Mouse (Mus musculus) lung, postnatal 0 days (tissue): ENCODE measurements around the gene Gm5142. TPM values are rescaled to one million over a fixed set of nuclear protein-coding genes. Genes with fewer than 3 reads are reported as not detected.

Experiments
- ATAC-seq: fragments of 200-750 bp; cut with Nextera tagmentation; 2 replicates; pipeline ENCODE4 v1.8.0; 2017; ENCODE audit warnings: moderate library complexity
- DNase-seq: peaks from one replicate; pipeline ENCODE4 v3.0.0-alpha.2; 2016; ENCODE audit warnings: low spot score
- H3K27ac ChIP-seq: fragments of 300-500 bp; sonication (generic); 2 replicates; pipeline ENCODE4 v1.5.1; 2014; ENCODE audit warnings: antibody characterized with exemption, mild to moderate bottlenecking, low read length, mixed read lengths
- H3K27me3 ChIP-seq: fragments of 300-500 bp; sonication (generic); replicated peaks from 2 replicates; pipeline ENCODE4 v1.6.1; 2014; ENCODE audit warnings: low read length, mixed read lengths; ENCODE audit not compliant: insufficient read depth
- H3K36me3 ChIP-seq: fragments of 300-500 bp; sonication (generic); 2 replicates; pipeline ENCODE4 v1.6.1; 2014; ENCODE audit warnings: low read length, mixed read lengths; ENCODE audit not compliant: insufficient read depth
- H3K4me1 ChIP-seq: fragments of 300-500 bp; sonication (generic); 2 replicates; pipeline ENCODE4 v1.6.1; 2014; ENCODE audit warnings: antibody characterized with exemption, low read depth, low read length, mixed read lengths; ENCODE audit not compliant: insufficient read depth
- H3K4me2 ChIP-seq: fragments of 300-500 bp; sonication (generic); replicated peaks from 2 replicates; pipeline ENCODE4 v1.6.1; 2014; ENCODE audit warnings: low read depth, mild to moderate bottlenecking, low read length, moderate library complexity, mixed read lengths
- H3K4me3 ChIP-seq: fragments of 300-500 bp; sonication (generic); 2 replicates; pipeline ENCODE4 v1.5.1; 2014; ENCODE audit warnings: low read depth, low read length
- H3K9ac ChIP-seq: fragments of 300-500 bp; sonication (generic); replicated peaks from 2 replicates; pipeline ENCODE4 v1.6.1; 2014; ENCODE audit warnings: low read depth, mild to moderate bottlenecking
- H3K9me3 ChIP-seq: fragments of 300-500 bp; sonication (generic); 2 replicates; pipeline ENCODE4 v1.6.1; 2016; ENCODE audit warnings: low read length, mixed read lengths
- CTCF ChIP-seq: IDR thresholded peaks from 2 replicates; pipeline ENCODE4 v1.5.1; 2016; ENCODE audit warnings: antibody characterized with exemption, mild to moderate bottlenecking
- EP300 ChIP-seq: IDR thresholded peaks from 2 replicates; pipeline ENCODE4 v1.6.1; 2016; ENCODE audit warnings: antibody characterized with exemption, mild to moderate bottlenecking, control low read depth
- WGBS: fragments of 180-500 bp; shearing (Covaris S2); extraction: QIAGEN DNeasy Blood & Tissue Kit; methylation state at CpG from one replicate; pipeline ENCODE4 v1.1.7; 2014; 5-methylcytosine and 5-hydroxymethylcytosine counted together
- polyA plus RNA-seq: library from polyadenylated mRNA; unstranded; fragments of >200 nt; fragmentation: Nextera tagmentation; extraction: Ambion mirVana; gene quantifications from 2 replicates; pipeline ENCODE4 v1.2.1, GENCODE M21; 2015

Gene Gm5142
- not detected in 2 replicates for polyA plus RNA-seq

GRCm38 (mm10) chr14:59178649-59179048, at the start of gene Gm5142:
Gene Gm5142 (minus strand): TSS chr14:59178749.
- TF ChIP-seq CTCF = no peak
- no peak for TF ChIP-seq EP300
- Histone ChIP-seq H3K27me3 (no peaks in the 10 kb centered on the region), H3K9me3 (no peaks in the 10 kb centered on the region), H3K4me3 (no peak within 1 kb of the TSS), H3K27ac (no peak within 1 kb of the TSS), H3K9ac (no peak within 1 kb of the TSS), H3K4me1 (no peaks in the 10 kb centered on the region), H3K36me3 (no peaks in the 10 kb centered on the region), H3K4me2 (no peak within 1 kb of the TSS)
- DNase-seq (no peak), ATAC-seq (no peak)
- WGBS = 80% methylated on average over 3 of the region's 3 CpGs

- no peak overlapping the region for H3K4me3 ChIP-seq
- no peak overlapping the region for H3K27ac ChIP-seq
- no peaks in the 10 kb centered on the region for H3K4me1 ChIP-seq
- H3K36me3 ChIP-seq = peaks cover 33% of the 10 kb centered on the region
- WGBS = 96% methylated on average over 11 of the region's 11 CpGs
- no peak for ATAC-seq
- no peaks in the 10 kb centered on the region for H3K9me3 ChIP-seq
- no peak for DNase-seq
- no peak overlapping the region for H3K4me2 ChIP-seq
- no peak overlapping the region for H3K9ac ChIP-seq
- no peak for TF ChIP-seq CTCF
- no peak for TF ChIP-seq EP300
- H3K27me3 ChIP-seq = no peaks in the 10 kb centered on the region
These were observed 47.7 kb upstream of the Gm5142 start for GRCm38 (mm10) chr14:59226240-59226639.

GRCm38 (mm10) chr14:59219241-59219640, 40.7 kb upstream of the Gm5142 start:
- no peaks in the 10 kb centered on the region for H3K9me3 ChIP-seq
- H3K36me3 ChIP-seq = peaks cover 15% of the 10 kb centered on the region
- H3K4me3 ChIP-seq = no peak overlapping the region
- no peak overlapping the region for H3K27ac ChIP-seq
- H3K4me1 ChIP-seq = no peaks in the 10 kb centered on the region
- ATAC-seq (no peak), DNase-seq (no peak)
- WGBS = 71% methylated on average over 3 of the region's 3 CpGs
- no peaks in the 10 kb centered on the region for H3K27me3 ChIP-seq
- H3K9ac ChIP-seq = no peak overlapping the region
- no peak overlapping the region for H3K4me2 ChIP-seq
- TF ChIP-seq EP300 = no peak
- no peak for TF ChIP-seq CTCF

- Histone ChIP-seq H3K4me3 (no peak overlapping the region), H3K4me2 (no peak overlapping the region), H3K9me3 (no peaks in the 10 kb centered on the region), H3K27ac (no peak overlapping the region), H3K9ac (no peak overlapping the region), H3K27me3 (no peaks in the 10 kb centered on the region), H3K36me3 (no peaks in the 10 kb centered on the region), H3K4me1 (no peaks in the 10 kb centered on the region)
- WGBS = 93% methylated on average over 2 of the region's 2 CpGs
- DNase-seq = no peak
- ATAC-seq = no peak
- TF ChIP-seq CTCF (no peak), EP300 (no peak)
These were observed 31.3 kb upstream of the Gm5142 start for GRCm38 (mm10) chr14:59209816-59210215.

GRCm38 (mm10) chr14:59209003-59209402, 30.5 kb upstream of the Gm5142 start:
- WGBS = 76% methylated on average over 7 of the region's 7 CpGs
- H3K9me3 ChIP-seq = no peaks in the 10 kb centered on the region
- H3K27me3 ChIP-seq = no peaks in the 10 kb centered on the region
- DNase-seq (no peak), ATAC-seq (no peak)
- no peaks in the 10 kb centered on the region for H3K4me1 ChIP-seq
- H3K9ac ChIP-seq = no peak overlapping the region
- H3K4me3 ChIP-seq = no peak overlapping the region
- no peak overlapping the region for H3K27ac ChIP-seq
- H3K4me2 ChIP-seq = no peak overlapping the region
- TF ChIP-seq CTCF (no peak), EP300 (no peak)
- H3K36me3 ChIP-seq = no peaks in the 10 kb centered on the region

GRCm38 (mm10) chr14:59205976-59206583, 27.5 kb upstream of the Gm5142 start:
- Histone ChIP-seq H3K4me2 (no peak overlapping the region), H3K4me1 (no peaks in the 10 kb centered on the region), H3K36me3 (no peaks in the 10 kb centered on the region), H3K4me3 (no peak overlapping the region), H3K27me3 (no peaks in the 10 kb centered on the region), H3K9me3 (no peaks in the 10 kb centered on the region), H3K9ac (no peak overlapping the region), H3K27ac (no peak overlapping the region)
- TF ChIP-seq EP300 (no peak), CTCF (no peak)
- DNase-seq (no peak), ATAC-seq (no peak)
- WGBS = 69% methylated on average over 10 of the region's 10 CpGs

GRCm38 (mm10) chr14:59205461-59205860, 26.9 kb upstream of the Gm5142 start:
- Histone ChIP-seq H3K9me3 (no peaks in the 10 kb centered on the region), H3K36me3 (no peaks in the 10 kb centered on the region), H3K9ac (no peak overlapping the region), H3K27ac (no peak overlapping the region), H3K27me3 (no peaks in the 10 kb centered on the region), H3K4me2 (no peak overlapping the region), H3K4me1 (no peaks in the 10 kb centered on the region), H3K4me3 (no peak overlapping the region)
- TF ChIP-seq EP300 = no peak
- no peak for TF ChIP-seq CTCF
- 43% methylated on average over 7 of the region's 7 CpGs for WGBS
- ATAC-seq = no peak
- DNase-seq = no peak
